Comparison of ENCODE assay signal across 8 mouse cellular contexts in genomic region chr19:3451170-3451569, GRCm38 (mm10). TPM values are rescaled to one million over a fixed set of nuclear protein-coding genes. Genes with fewer than 3 reads are reported as not detected.
A peak's percentile ranks its signal among the peaks of the same experiment; 100 is the strongest.
DNase-seq lines count a peak whose midpoint lies in the region; ATAC-seq and TF ChIP-seq lines count a peak whose summit lies in the region.

No protein-coding gene starts in this region.

- peaks cover 13% of the 10 kb centered on the region for H3K36me3 ChIP-seq in heart, embryonic 11.5 days (ENCODE audit: control insufficient read depth, insufficient read depth, low read length)
- H3K36me3 ChIP-seq in intestine, postnatal 0 days (ENCODE audit: control insufficient read depth, insufficient read depth): peaks cover 22% of the 10 kb centered on the region
- peaks cover 33% of the 10 kb centered on the region for H3K36me3 ChIP-seq in midbrain, embryonic 13.5 days

- H3K9me3 ChIP-seq in heart, embryonic 11.5 days (replicated peaks; ENCODE audit: control insufficient read depth, low read length): 0 out of 2 replicates have a peak, but pooled peaks cover 2% of the 10 kb centered on the region
- H3K9me3 ChIP-seq in intestine, postnatal 0 days (ENCODE audit: control insufficient read depth): no peaks in the 10 kb centered on the region
- H3K9me3 ChIP-seq in midbrain, embryonic 13.5 days: no peaks in the 10 kb centered on the region

- 26% methylated on average over 6 of the region's 6 CpGs for WGBS in heart, embryonic 11.5 days (ENCODE audit: insufficient replicate concordance)
- WGBS in intestine, postnatal 0 days: 22% methylated on average over 6 of the region's 6 CpGs
- WGBS in midbrain, embryonic 13.5 days: 21% methylated on average over 6 of the region's 6 CpGs

- DNase-seq in heart, adult 9 months (ENCODE audit: low spot score in 2 of 2): peak; percentile 36 to 64
- peak; percentile 75 for DNase-seq in cerebellum, adult 9-10 months
- peak; percentile 86 to 91 for DNase-seq in left cerebral cortex, postnatal 14 days (ENCODE audit: low spot score in 2 of 2)
- DNase-seq in spleen, adult 18-20 months: peak; percentile 13 to 51

- no peak overlapping the region for H3K27ac ChIP-seq in heart, embryonic 11.5 days (ENCODE audit: low read depth, low read length)
- H3K27ac ChIP-seq in intestine, postnatal 0 days (ENCODE audit: low read depth, low read length): no peak overlapping the region
- no peak overlapping the region for H3K27ac ChIP-seq in midbrain, embryonic 13.5 days

- no peaks in the 10 kb centered on the region for H3K27me3 ChIP-seq in heart, embryonic 11.5 days (ENCODE audit: control insufficient read depth, insufficient read depth, low read length)
- H3K27me3 ChIP-seq in intestine, postnatal 0 days (replicated peaks; ENCODE audit: control insufficient read depth, insufficient read depth, low read length): no peaks in the 10 kb centered on the region
- H3K27me3 ChIP-seq in midbrain, embryonic 13.5 days: no peaks in the 10 kb centered on the region

- H3K4me3 ChIP-seq in heart, embryonic 11.5 days (ENCODE audit: low read depth, low read length): no peak overlapping the region
- H3K4me3 ChIP-seq in intestine, postnatal 0 days (ENCODE audit: low read depth, low read length): no peak overlapping the region
- no peak overlapping the region for H3K4me3 ChIP-seq in midbrain, embryonic 13.5 days (replicated peaks)

- H3K9ac ChIP-seq in heart, embryonic 11.5 days (ENCODE audit: low read depth, low read length): no peak overlapping the region
- H3K9ac ChIP-seq in intestine, postnatal 0 days (ENCODE audit: low read depth, low read length): no peak overlapping the region
- H3K9ac ChIP-seq in midbrain, embryonic 13.5 days (replicated peaks): no peak overlapping the region

- H3K4me1 ChIP-seq in heart, embryonic 11.5 days (ENCODE audit: control insufficient read depth, insufficient read depth, low read length): no peaks in the 10 kb centered on the region; the same call in none of the 2 replicates
- no peaks in the 10 kb centered on the region for H3K4me1 ChIP-seq in intestine, postnatal 0 days (replicated peaks; ENCODE audit: control insufficient read depth, insufficient read depth, low read length)
- no peaks in the 10 kb centered on the region; the same call in 1 of the 2 replicates for H3K4me1 ChIP-seq in midbrain, embryonic 13.5 days (replicated peaks)

- H3K4me2 ChIP-seq in heart, embryonic 11.5 days: no peak overlapping the region
- no peak overlapping the region for H3K4me2 ChIP-seq in intestine, postnatal 0 days (replicated peaks; ENCODE audit: low read depth)
- no peak overlapping the region for H3K4me2 ChIP-seq in midbrain, embryonic 13.5 days (replicated peaks)

- ATAC-seq in heart, embryonic 11.5 days (replicated peaks; ENCODE audit: insufficient number of reproducible peaks, low FRiP score, low TSS enrichment): no peak; the same call in 1 of the 2 replicates
- peak; percentile 82 for ATAC-seq in frontal cortex, adult (ENCODE audit: low TSS enrichment)
- ATAC-seq in intestine, postnatal 0 days: peak; percentile 58
- ATAC-seq in midbrain, embryonic 13.5 days: peak; percentile 85

- intact Hi-C loops in left cerebral cortex, postnatal 14 days (cut with DNase I): loop anchor here (5.0 kb wide), 2 partner anchors 64 to 169 kb away; partner anchors contain the start of genes Ighmbp2, Mrpl21 and Tesmin

- peak; percentile 91 for TF ChIP-seq CTCF in intestine, postnatal 0 days (IDR thresholded peaks at IDR 0.05; ENCODE audit: low read depth)

RNA-seq across cellular contexts. Expression of gene Gal, which starts 36.8 kb away (rescaled TPM):
- polyA plus RNA-seq in heart, embryonic 11.5 days (2014; fragmentation: Nextera tagmentation; extraction: Ambion mirVana): 14.0 TPM in 2 replicates
- 38.7 and 42.3 TPM in 2 replicates for polyA plus RNA-seq in intestine, postnatal 0 days (2015; fragmentation: Nextera tagmentation; extraction: Ambion mirVana)
- total RNA-seq in left cerebral cortex, postnatal 14 days (2021): 1 to 10 TPM in 1 of 2 experiments, under 1 TPM in 1; 0.64 to 1.0 TPM
- 4.0 and 4.7 TPM in 2 replicates for polyA plus RNA-seq in midbrain, embryonic 13.5 days (2015; fragmentation: Nextera tagmentation; extraction: Ambion mirVana)

Comparison
In these comparisons a context has a peak if more than half of its experiments do, and no peak if none do; other contexts are left out.
1. DNase-seq: peak in every context shown above with its lines; median percentile 88 in left cerebral cortex, postnatal 14 days; 75 in cerebellum, adult 9-10 months; 50 in heart, adult 9 months; 32 in spleen, adult 18-20 months.